Mouse (Mus musculus): ENCODE measurements around the gene Clps. TPM values are rescaled to one million over a fixed set of nuclear protein-coding genes. Genes with fewer than 3 reads are reported as not detected.

Gene Clps
- total RNA-seq, 1 experiment: 2.9 TPM

DNA sequence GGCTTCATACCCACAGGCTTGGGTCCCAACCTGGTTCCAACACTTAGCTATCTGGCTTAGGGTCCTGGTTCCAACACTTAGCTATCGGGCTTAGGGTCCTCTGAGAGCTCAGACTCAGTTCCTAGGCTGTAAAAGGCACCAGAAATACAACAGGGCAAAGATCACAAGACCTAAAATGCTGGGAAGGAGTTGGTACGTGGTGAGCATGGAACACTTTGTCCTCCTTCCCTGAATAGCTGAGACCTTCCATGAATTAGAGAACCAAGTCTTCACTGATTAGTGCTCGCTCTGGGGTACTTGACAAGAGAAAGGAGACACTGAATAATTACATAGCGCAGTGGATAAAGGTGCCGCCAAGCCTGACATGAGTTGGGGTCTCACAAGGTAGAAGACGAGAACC is 38.6 kb downstream of the Clps start:
- H3K9ac ChIP-seq (ENCODE audit: insufficient read depth, low read depth, low read length, poor library complexity, severe bottlenecking): peak overlapping the region; percentile 28; the same call in 1 of the 2 replicates
- no peaks in the 10 kb centered on the region for H3K36me3 ChIP-seq (ENCODE audit: control insufficient read depth, insufficient read depth, low read length, poor library complexity, severe bottlenecking)
- no peak for TF ChIP-seq ZNF384 (IDR thresholded peaks at IDR 0.05; ENCODE audit: low read depth, low read length)
- no peak for TF ChIP-seq HCFC1 (IDR thresholded peaks at IDR 0.05; ENCODE audit: borderline replicate concordance, insufficient read depth, low read length)
- TF ChIP-seq MAFK (IDR thresholded peaks at IDR 0.05; ENCODE audit: insufficient read depth, low read depth, low read length): no peak
- TF ChIP-seq CHD2 (IDR thresholded peaks at IDR 0.05; ENCODE audit: low read depth, low read length): no peak
- TF ChIP-seq ZC3H11A (IDR thresholded peaks at IDR 0.05; ENCODE audit: borderline replicate concordance, low read depth, low read length): no peak
- peak overlapping the region in 1 of 2 experiments; percentile 71; a peak in 1 of 4 replicates for H3K4me3 ChIP-seq (ENCODE audit: insufficient read depth in 1 of 2, low read depth in 1 of 2, low read length in 2 of 2, poor library complexity in 1 of 2, severe bottlenecking in 1 of 2)
- no peak overlapping the region for H3K27ac ChIP-seq (ENCODE audit: insufficient read depth, low read depth, low read length, poor library complexity, severe bottlenecking)
- no peaks in the 10 kb centered on the region for H3K9me3 ChIP-seq (ENCODE audit: control insufficient read depth, insufficient read depth, low read depth, low read length)
- no peak for DNase-seq (ENCODE audit: low read depth, low spot score)
- peaks cover 0 to 18% of the 10 kb centered on the region in 2 experiments; a peak in 2 of 4 replicates for H3K4me1 ChIP-seq (ENCODE audit: control insufficient read depth in 2 of 2, insufficient read depth in 2 of 2, low read length in 2 of 2, poor library complexity in 1 of 2)
- in situ Hi-C loops (cut with MboI; ENCODE audit: low sequenced_read_pairs in 2 of 2, unreplicated experiment in 2 of 2): no loop called here

DNA sequence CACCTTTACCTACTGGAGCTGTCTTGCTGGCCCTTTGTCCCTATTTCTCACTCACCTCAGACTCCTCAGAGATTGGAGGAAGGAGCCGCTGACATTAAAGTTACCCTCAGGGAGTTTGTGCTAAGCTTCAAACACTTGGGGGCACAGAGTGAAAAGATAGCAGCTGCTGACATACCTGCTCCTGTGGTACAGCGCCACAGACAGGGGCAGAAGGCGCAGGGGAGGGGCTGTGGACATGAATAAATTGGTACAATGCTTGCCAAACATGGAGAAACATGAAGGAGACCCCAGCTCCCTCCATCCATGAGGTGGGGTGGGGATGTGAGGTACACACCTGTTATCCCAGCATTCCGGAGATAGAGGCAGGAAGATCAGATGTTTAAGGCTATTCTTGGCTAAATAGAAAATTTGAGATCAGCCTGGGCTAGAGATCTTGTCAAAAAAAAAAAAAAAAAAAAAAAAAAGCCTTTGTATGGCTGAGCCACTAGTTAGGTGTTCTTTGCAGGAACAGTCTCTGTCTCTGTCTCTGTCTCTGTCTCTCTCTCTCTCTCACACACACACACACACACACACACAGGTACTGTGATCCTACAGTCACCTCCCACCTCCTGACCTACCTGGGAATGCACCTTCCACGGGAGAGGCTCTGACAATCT is 39.4 kb downstream of the Clps start:
- TF ChIP-seq CHD2 (IDR thresholded peaks at IDR 0.05; ENCODE audit: low read depth, low read length) (no peak), ZNF384 (IDR thresholded peaks at IDR 0.05; ENCODE audit: low read depth, low read length) (no peak), HCFC1 (IDR thresholded peaks at IDR 0.05; ENCODE audit: borderline replicate concordance, insufficient read depth, low read length) (no peak), MAFK (IDR thresholded peaks at IDR 0.05; ENCODE audit: insufficient read depth, low read depth, low read length) (no peak), ZC3H11A (IDR thresholded peaks at IDR 0.05; ENCODE audit: borderline replicate concordance, low read depth, low read length) (no peak)
- DNase-seq (ENCODE audit: low read depth, low spot score): no peak
- Histone ChIP-seq H3K9ac (ENCODE audit: insufficient read depth, low read depth, low read length, poor library complexity, severe bottlenecking) (no peak overlapping the region), H3K4me1 (ENCODE audit: control insufficient read depth in 2 of 2, insufficient read depth in 2 of 2, low read length in 2 of 2, poor library complexity in 1 of 2) (peaks cover 0 to 20% of the 10 kb centered on the region in 2 experiments; a peak in 2 of 4 replicates), H3K27ac (ENCODE audit: insufficient read depth, low read depth, low read length, poor library complexity, severe bottlenecking) (no peak overlapping the region), H3K4me3 (ENCODE audit: insufficient read depth in 1 of 2, low read depth in 1 of 2, low read length in 2 of 2, poor library complexity in 1 of 2, severe bottlenecking in 1 of 2) (no peak overlapping the region), H3K9me3 (ENCODE audit: control insufficient read depth, insufficient read depth, low read depth, low read length) (no peaks in the 10 kb centered on the region), H3K36me3 (ENCODE audit: control insufficient read depth, insufficient read depth, low read length, poor library complexity, severe bottlenecking) (no peaks in the 10 kb centered on the region)
- in situ Hi-C loops (cut with MboI; ENCODE audit: low sequenced_read_pairs in 2 of 2, unreplicated experiment in 2 of 2): no loop called here

DNA sequence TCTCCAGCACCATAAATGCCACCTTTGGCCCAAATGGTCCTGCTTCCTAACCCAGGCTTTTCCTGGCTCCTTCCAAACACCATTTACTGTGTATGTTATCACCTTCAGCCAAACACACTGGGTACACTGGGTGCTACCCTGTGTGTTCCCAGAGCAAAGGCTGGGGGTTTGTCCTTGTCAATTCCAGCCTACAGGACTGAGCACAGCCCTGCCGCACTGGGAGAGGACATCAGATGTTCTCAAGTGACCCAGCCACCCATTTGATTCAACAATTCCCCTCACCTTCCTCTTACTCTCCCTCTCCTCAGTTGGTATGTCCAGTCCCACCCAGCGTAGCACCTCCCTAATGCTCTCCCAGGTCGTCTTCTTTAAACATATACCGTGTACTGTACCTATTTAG is 40.0 kb downstream of the Clps start:
- H3K9ac ChIP-seq (ENCODE audit: insufficient read depth, low read depth, low read length, poor library complexity, severe bottlenecking): no peak overlapping the region
- TF ChIP-seq CHD2 (IDR thresholded peaks at IDR 0.05; ENCODE audit: low read depth, low read length): no peak
- TF ChIP-seq ZNF384 (IDR thresholded peaks at IDR 0.05; ENCODE audit: low read depth, low read length): no peak
- TF ChIP-seq HCFC1 (IDR thresholded peaks at IDR 0.05; ENCODE audit: borderline replicate concordance, insufficient read depth, low read length): no peak
- TF ChIP-seq ZC3H11A (IDR thresholded peaks at IDR 0.05; ENCODE audit: borderline replicate concordance, low read depth, low read length): no peak
- TF ChIP-seq MAFK (IDR thresholded peaks at IDR 0.05; ENCODE audit: insufficient read depth, low read depth, low read length): no peak
- H3K4me3 ChIP-seq (ENCODE audit: insufficient read depth in 1 of 2, low read depth in 1 of 2, low read length in 2 of 2, poor library complexity in 1 of 2, severe bottlenecking in 1 of 2): no peak overlapping the region
- H3K4me1 ChIP-seq (ENCODE audit: control insufficient read depth in 2 of 2, insufficient read depth in 2 of 2, low read length in 2 of 2, poor library complexity in 1 of 2): peaks cover 4 to 25% of the 10 kb centered on the region in 2 experiments; a peak in 3 of 4 replicates
- H3K36me3 ChIP-seq (ENCODE audit: control insufficient read depth, insufficient read depth, low read length, poor library complexity, severe bottlenecking): no peaks in the 10 kb centered on the region
- H3K9me3 ChIP-seq (ENCODE audit: control insufficient read depth, insufficient read depth, low read depth, low read length): no peaks in the 10 kb centered on the region
- DNase-seq (ENCODE audit: low read depth, low spot score): no peak
- H3K27ac ChIP-seq (ENCODE audit: insufficient read depth, low read depth, low read length, poor library complexity, severe bottlenecking): no peak overlapping the region
- in situ Hi-C loops (cut with MboI; ENCODE audit: low sequenced_read_pairs in 2 of 2, unreplicated experiment in 2 of 2): no loop called here

DNA sequence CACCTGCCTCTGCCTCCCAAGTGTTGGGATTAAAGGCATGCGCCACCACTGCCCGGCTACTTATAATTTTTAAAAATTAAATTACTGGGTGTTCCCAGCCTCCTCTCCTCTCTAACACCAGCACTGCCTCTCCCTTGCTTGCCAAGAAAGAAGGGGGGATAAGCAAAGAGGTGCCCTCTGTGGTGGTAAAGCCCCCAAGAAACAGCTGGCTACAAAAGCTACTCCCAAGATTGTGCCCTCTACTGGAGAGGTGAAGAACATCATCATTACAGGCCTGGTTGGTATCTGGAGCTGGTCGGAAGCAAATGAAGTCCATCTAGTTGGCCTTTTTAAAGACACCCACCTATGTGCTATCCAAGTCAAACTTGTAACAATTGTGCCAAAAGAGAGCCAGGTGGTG is 40.7 kb downstream of the Clps start:
- Histone ChIP-seq H3K9ac (ENCODE audit: insufficient read depth, low read depth, low read length, poor library complexity, severe bottlenecking) (no peak overlapping the region), H3K9me3 (ENCODE audit: control insufficient read depth, insufficient read depth, low read depth, low read length) (no peaks in the 10 kb centered on the region), H3K27ac (ENCODE audit: insufficient read depth, low read depth, low read length, poor library complexity, severe bottlenecking) (no peak overlapping the region), H3K4me3 (ENCODE audit: insufficient read depth in 1 of 2, low read depth in 1 of 2, low read length in 2 of 2, poor library complexity in 1 of 2, severe bottlenecking in 1 of 2) (no peak overlapping the region), H3K4me1 (ENCODE audit: control insufficient read depth in 2 of 2, insufficient read depth in 2 of 2, low read length in 2 of 2, poor library complexity in 1 of 2) (peaks cover 4 to 25% of the 10 kb centered on the region in 2 experiments; a peak in 3 of 4 replicates), H3K36me3 (ENCODE audit: control insufficient read depth, insufficient read depth, low read length, poor library complexity, severe bottlenecking) (no peaks in the 10 kb centered on the region)
- in situ Hi-C loops (cut with MboI; ENCODE audit: low sequenced_read_pairs in 2 of 2, unreplicated experiment in 2 of 2): no loop called here
- TF ChIP-seq CHD2 (IDR thresholded peaks at IDR 0.05; ENCODE audit: low read depth, low read length): no peak
- no peak for TF ChIP-seq ZNF384 (IDR thresholded peaks at IDR 0.05; ENCODE audit: low read depth, low read length)
- TF ChIP-seq HCFC1 (IDR thresholded peaks at IDR 0.05; ENCODE audit: borderline replicate concordance, insufficient read depth, low read length): no peak
- no peak for TF ChIP-seq MAFK (IDR thresholded peaks at IDR 0.05; ENCODE audit: insufficient read depth, low read depth, low read length)
- no peak for TF ChIP-seq ZC3H11A (IDR thresholded peaks at IDR 0.05; ENCODE audit: borderline replicate concordance, low read depth, low read length)
- DNase-seq (ENCODE audit: low read depth, low spot score): no peak
